Mouse (Mus musculus): ENCODE results near the gene Gm11733. TPM values are rescaled to one million over a fixed set of nuclear protein-coding genes. Genes with fewer than 3 reads are reported as not detected.
"Not testable (repeated sequence)": the region's sequence is repeated elsewhere in the genome, so short reads cannot be mapped to it uniquely, and the experiment has no call there.

The Gm11733 gene
- not detected for polyA plus RNA-seq (2017; shearing (Covaris generic))

DNA sequence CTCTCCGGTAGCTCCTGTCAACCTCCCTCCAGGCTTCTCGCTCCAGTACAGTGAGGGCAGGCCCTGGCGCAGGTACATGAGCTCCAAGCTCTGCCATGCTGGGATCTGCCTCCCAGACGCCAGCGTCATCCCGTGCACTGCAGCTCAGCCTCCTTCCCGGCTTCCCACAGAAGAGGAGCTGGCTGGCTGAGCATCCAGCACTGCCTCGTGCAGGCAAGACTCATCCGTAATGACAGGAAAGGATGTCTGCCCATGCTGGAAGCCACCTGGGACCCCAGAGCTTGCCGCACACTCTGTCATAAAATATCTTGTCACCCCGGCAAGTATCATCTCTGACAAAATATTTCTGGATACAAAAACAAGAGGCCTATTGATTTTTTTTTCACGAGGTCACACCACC is at the start of gene Gm11733:
Gene Gm11733 (plus strand): TSS at position 171 of the 400 bp plus-strand sequence.
- no peak for ATAC-seq

DNA sequence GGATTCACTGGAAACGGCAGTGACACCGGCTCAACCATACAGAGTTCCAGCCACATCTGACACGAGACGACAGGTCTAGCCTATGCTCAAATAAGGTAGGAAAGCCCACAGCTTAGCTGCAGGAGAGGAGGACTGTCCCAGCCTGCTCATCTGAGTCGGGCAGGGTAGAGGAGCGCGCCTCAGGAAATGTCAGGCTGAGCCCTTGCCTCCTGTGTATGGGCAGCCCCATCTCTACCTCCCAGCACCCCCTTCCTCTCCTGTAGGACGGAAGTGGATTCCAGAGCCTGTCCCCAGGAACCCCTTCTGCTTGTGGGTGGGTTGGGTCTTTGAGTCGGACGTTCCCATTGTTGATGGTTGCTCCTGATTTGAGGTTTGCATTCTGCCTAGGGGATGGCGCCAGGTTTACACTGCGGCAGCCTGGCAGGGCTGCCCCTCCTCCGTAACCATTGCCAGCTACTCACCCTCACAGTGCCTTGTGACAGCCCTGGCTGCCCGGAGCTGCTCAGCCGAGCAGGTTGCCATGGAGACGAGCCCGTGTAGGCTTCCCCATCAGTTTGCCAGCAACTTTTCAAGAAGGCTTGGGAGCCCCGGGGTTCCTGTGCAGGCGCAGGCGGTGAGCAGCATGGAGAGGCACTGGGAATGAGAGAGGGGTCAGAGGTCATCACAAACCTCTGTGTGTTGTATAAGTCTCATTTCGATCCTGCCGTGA is 47.6 kb upstream of the Gm11733 start:
- no peak for ATAC-seq

DNA sequence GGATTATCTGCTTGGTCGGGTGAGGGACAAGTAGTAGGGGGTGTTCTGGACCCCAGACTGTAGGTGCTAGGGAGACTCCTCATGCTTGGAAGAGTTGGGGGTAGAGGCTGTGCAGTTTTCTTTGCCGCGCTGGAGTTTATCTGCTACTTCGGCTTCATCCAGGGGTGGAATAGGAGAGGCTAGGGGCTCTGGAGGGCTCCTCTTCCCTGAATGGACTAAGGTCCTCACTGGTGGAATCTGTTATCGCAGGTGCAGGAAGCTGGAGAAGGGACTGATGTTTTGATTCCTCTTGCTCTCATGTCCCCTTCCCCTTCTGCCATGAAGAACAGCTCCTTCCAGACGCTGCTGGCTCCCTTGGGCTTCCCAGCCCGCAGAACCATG is 47.1 kb upstream of the Gm11733 start:
- ATAC-seq = no peak

DNA sequence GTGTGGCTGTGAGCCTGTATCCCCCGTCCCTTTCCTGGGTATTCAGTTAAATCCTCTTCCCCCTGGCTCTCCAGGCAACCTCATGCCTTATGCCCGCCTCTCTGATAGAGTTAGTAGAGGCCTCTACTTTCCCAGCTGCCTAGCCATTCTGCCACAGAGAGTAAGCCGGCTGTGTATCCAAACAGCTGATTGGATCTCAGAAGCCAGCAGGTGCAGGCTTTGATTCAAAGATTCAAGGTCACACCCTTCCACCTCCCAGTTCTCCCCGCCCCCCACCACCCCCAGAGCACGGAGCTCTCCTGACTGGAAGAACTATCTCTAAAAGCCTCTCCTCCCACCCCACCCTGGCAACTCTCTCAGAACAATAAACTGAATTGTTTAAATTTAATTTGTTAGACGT is 45.8 kb upstream of the Gm11733 start:
- ATAC-seq = no peak

GRCm38 (mm10) chr11:117440865-117441425 is 43.2 kb upstream of the Gm11733 start:
- no peak for ATAC-seq

- no peak for ATAC-seq
Measured at GRCm38 (mm10) chr11:117444090-117444489, 40.1 kb upstream of the Gm11733 start.

DNA sequence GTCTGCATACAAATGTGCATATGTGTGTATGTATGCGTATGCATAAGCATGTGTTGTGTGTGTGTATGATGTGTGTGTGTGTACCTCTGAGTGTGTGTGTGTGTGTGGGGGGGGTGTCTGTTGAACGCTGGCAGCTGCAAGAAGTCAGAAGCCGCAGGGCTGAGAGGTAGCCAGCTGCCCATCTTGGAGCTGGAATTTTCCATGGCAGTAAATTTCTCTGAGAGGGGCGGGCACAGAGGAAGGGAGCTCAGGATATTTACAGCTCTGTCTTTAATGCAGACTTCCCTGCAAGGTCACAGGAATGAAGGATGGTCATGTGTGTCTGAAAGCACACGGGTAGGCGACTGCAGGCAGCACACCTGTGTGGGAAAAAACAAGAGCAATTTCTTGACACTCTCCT is 38.5 kb upstream of the Gm11733 start:
- no peak for ATAC-seq

DNA sequence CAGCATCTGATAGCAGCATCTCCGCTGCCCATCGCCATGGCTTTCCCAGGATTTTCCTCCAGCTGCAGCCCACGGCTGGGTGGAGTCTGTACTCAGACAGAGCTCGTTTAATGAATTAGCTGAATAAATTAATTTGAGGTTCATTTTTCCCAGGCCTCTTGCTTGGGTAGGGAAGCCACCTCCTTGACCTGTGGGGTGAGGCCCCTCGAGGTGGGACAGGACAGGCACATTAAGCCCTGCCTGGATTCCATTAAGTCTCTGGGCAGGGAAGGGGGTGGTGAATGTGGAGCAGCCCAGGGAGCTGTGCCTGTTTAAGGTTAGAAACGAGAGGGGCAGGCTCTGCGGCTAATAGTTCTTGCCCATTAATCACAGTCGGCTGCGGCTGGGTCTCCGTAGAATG is 30.1 kb upstream of the Gm11733 start:
- no peak for ATAC-seq

GRCm38 (mm10) chr11:117459148-117459547 is 25.0 kb upstream of the Gm11733 start:
- ATAC-seq = no peak

DNA sequence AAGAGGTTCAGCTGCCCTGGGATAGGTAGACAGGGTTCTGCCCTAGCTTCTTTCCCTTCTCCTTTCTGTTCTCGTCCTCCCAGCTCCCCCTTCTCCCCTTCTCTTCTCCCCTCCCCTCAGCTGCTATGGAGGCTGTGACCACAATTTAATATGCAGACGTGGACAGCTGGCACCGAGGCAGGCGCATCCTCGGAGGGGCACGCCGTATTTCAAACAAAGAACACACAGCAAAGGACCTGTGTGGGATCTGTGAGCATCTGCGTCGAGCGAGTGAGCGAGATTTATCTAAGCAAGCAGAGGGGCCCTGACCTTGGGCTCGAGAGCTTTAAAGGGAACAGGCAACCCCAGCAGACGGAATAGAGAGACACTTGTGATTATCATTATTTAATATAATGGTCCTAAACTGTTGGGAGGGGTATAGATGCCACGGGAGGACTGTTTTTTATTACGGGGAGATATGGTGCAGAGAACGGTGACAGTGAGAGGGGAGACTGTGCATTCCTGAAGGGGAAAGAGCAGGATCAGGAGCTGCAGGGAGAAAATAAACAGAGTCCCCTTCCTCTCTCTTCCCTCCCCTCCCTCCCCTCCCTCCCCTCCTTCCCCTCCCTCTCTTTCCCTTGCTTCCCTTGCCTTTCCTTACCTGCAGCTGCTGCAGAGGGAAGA is 21.8 kb upstream of the Gm11733 start:
- ATAC-seq = no peak

GRCm38 (mm10) chr11:117463416-117463815 is 20.8 kb upstream of the Gm11733 start:
- ATAC-seq = not testable (repeated sequence)

GRCm38 (mm10) chr11:117466292-117466691 is 17.9 kb upstream of the Gm11733 start:
- no peak for ATAC-seq

DNA sequence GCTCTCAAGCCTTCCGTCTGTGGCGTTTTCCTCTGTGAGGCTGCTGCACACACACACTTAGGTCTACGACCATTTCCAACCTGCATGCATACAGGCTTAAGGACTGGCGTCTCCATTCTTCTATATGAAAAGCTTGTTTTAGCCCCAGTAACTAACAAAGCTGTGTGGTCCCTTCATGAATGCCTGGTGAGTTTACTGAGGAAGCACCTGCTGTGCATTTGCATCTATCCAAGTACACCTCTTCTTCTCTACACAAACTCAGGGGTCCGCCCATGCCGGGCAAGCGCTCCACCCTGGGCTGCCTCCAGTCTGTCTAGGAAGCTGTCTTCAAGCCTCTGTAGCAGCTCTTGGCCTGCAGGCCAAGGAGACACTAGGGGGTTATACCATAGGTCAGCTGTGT is 17.3 kb upstream of the Gm11733 start:
- no peak for ATAC-seq

DNA sequence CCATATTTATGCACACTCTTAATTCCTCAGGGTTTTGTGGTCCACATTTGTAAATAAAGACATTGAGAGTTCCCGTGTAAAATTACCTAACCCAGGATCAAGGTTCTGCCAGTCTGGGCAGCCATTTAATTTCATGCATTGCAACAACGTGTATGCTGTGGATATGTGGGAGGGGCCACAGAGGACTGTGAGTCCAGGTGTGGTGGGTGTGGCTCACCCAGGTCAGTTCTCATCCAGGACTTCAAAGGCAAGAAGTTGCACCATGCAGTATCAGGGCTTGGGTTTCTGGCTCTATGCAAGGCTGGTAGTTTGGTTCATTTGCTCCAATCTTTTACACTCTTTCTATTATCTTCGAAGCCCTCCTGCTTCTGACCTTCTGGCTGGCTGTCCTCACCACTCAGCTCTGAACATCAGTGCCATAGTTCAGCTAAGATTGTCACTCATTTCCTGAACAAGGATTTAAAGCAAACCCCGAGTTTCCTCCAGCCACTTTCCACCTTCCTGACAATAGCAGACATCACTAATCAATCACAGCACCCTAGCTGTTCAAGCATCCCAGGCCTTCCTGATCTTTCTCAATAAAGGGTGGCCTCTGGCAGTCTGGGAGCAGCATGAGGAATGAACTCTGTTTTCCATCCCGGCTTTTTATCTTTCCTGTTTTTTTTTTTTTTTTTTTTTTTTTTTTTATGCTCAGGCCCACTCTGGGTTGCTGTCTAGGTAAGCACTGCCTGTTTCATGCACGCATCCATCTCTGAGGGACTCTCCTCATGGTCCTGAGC is 15.4 kb upstream of the Gm11733 start:
- ATAC-seq = no peak

DNA sequence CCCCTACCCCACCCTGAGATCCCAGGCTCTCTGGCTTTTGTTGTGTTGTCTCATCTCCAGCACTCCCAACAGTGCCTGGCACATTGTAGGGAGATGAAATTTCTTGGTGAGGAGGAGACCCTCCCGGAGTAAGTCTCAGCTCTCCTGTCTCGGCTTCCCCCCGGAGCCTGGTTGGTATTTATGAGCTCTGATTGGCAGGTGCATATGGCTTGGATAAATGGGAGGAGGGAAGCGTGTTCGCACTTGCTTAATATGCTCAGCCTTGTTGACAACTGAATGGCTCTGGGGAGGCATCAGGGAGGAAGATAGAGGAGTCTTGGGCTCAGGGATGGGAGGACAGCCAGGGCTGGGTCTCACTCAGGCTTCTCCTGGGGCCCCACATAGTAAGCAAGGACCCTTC is 14.4 kb upstream of the Gm11733 start:
- ATAC-seq = no peak

GRCm38 (mm10) chr11:117470586-117471195 is 13.5 kb upstream of the Gm11733 start:
- ATAC-seq = no peak

GRCm38 (mm10) chr11:117471625-117472283 is 12.4 kb upstream of the Gm11733 start:
- ATAC-seq = no peak

DNA sequence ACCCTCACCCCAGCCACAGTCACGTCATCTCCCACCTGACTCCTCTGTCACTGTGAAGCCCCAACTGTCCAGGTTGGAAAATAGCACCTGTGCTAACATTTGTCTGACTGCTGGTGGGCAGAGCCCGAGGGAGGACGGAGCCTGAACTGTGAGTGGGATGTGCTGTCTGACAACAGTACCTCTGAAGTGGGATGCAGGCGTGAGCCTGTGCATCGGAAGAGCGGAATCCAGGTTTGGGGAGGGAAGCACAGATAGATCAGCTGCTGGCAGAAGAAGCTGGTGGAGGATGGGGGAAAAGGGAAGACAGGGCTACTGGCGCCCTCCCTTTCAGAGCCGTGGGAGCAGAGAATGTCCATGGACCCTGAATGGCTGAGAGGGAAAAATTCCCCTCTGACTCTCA is 11.3 kb upstream of the Gm11733 start:
- no peak for ATAC-seq

DNA sequence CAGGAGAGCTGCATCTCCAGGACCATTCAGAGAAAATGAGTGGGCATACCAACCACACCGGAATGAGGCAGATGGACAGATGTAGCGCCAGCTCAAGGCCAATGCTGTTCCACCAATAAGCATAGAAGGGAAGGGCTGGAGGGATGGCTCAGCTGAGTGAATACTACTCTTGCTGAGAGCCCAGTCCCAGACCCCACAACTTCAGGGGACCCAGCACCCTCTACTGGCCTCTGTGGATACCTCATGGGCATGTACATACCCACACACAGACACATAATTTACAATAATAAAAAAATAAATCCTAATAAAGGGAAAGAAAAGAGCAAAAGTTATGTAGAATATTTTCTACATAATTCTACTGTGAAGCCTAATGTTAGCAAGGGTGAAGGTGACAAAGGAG is 9.0 kb upstream of the Gm11733 start:
- ATAC-seq = no peak

- no peak for ATAC-seq
Measured at GRCm38 (mm10) chr11:117475669-117476068, 8.5 kb upstream of the Gm11733 start.

DNA sequence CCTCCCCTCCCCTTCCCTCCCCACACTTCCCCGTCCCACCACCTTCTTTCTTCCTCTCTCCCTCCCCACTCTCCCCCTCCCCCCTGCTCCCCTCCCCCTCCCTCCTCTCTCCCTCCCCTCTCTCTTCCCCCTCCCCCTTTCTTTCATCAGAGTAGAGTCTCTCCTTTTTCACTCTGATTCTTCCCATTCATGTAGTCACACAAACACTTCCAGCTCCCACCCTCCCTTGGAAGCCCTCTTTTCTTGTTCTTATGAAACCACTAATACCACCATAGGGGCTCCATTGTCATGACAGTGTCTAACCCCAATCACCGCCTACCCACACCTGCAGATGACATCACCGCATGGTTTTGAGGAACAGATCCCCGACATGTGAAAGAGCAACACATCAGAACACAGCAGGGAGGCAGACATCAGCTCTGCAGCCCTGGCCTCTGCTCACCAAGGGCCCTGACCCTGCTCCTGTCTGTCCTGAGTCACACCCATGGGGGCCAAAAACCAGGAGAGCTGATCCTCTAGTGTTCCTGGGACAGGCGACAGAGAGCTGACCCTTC is 7.5 kb upstream of the Gm11733 start:
- no peak for ATAC-seq
